Mouse (Mus musculus): ENCODE results near the gene Reg1. TPM values are rescaled to one million over a fixed set of nuclear protein-coding genes. Genes with fewer than 3 reads are reported as not detected.

Gene Reg1
- polyA plus RNA-seq, 1 experiment from 2014 or later = 82.2 TPM

GRCm38 (mm10) chr6:78469287-78469686, 46.8 kb downstream of the Reg1 start:
- H3K4me1 ChIP-seq = no peaks in the 10 kb centered on the region
- no peak for ATAC-seq (ENCODE audit: insufficient read depth, low FRiP score, low read depth)
- WGBS = 60% methylated on average over 3 of the region's 3 CpGs
- no peak overlapping the region for H3K4me3 ChIP-seq (replicated peaks)
- H3K27ac ChIP-seq = no peak overlapping the region
- H3K27me3 ChIP-seq (replicated peaks) = no peaks in the 10 kb centered on the region
- no peaks in the 10 kb centered on the region for H3K9me3 ChIP-seq
- H3K9ac ChIP-seq = no peak overlapping the region
- H3K4me2 ChIP-seq = no peak overlapping the region
- H3K36me3 ChIP-seq = no peaks in the 10 kb centered on the region

Other genes with a start within 250 kb of the Reg1 start
- gene Reg3b, start 52.1 kb upstream of the Reg1 start, polyA plus RNA-seq (2015; fragmentation: Nextera tagmentation; extraction: Ambion mirVana) = 3.1 and 7.6 TPM in 2 replicates
- 1.6 and 2.1 TPM in 2 replicates for gene Reg3d, start 43.8 kb upstream of the Reg1 start, polyA plus RNA-seq (2015; fragmentation: Nextera tagmentation; extraction: Ambion mirVana)
- not detected in 2 replicates for gene Reg3a, start 42.0 kb upstream of the Reg1 start, polyA plus RNA-seq (2015; fragmentation: Nextera tagmentation; extraction: Ambion mirVana)
- not detected in 2 replicates for gene Reg2, start 27.1 kb upstream of the Reg1 start, polyA plus RNA-seq (2015; fragmentation: Nextera tagmentation; extraction: Ambion mirVana)
- 1.5 and 2.8 TPM in 2 replicates for gene Reg3g, start 46.2 kb downstream of the Reg1 start, polyA plus RNA-seq (2015; fragmentation: Nextera tagmentation; extraction: Ambion mirVana)

All from stomach, embryonic 15.5 days (tissue).